Mouse (Mus musculus): Measurements from ENCODE around the gene Etv3. TPM values are rescaled to one million over a fixed set of nuclear protein-coding genes. Genes with fewer than 3 reads are reported as not detected.

The Etv3 gene
- total RNA-seq, 1 experiment = 8.8 TPM

- Histone ChIP-seq H3K36me3 (ENCODE audit: control insufficient read depth, insufficient read depth, low read length, poor library complexity, severe bottlenecking) (no peaks in the 10 kb centered on the region), H3K4me1 (ENCODE audit: control insufficient read depth in 2 of 2, insufficient read depth in 2 of 2, low read length in 2 of 2, poor library complexity in 1 of 2) (peaks cover 0 to 2% of the 10 kb centered on the region in 2 experiments; a peak in 1 of 4 replicates), H3K9me3 (ENCODE audit: control insufficient read depth, insufficient read depth, low read depth, low read length) (no peaks in the 10 kb centered on the region), H3K4me3 (ENCODE audit: insufficient read depth in 1 of 2, low read depth in 1 of 2, low read length in 2 of 2, poor library complexity in 1 of 2, severe bottlenecking in 1 of 2) (no peak overlapping the region), H3K9ac (ENCODE audit: insufficient read depth, low read depth, low read length, poor library complexity, severe bottlenecking) (no peak overlapping the region), H3K27ac (ENCODE audit: insufficient read depth, low read depth, low read length, poor library complexity, severe bottlenecking) (no peak overlapping the region)
- DNase-seq (ENCODE audit: low read depth, low spot score) = no peak
- TF ChIP-seq ZC3H11A (IDR thresholded peaks at IDR 0.05; ENCODE audit: borderline replicate concordance, low read depth, low read length) (no peak), HCFC1 (IDR thresholded peaks at IDR 0.05; ENCODE audit: borderline replicate concordance, insufficient read depth, low read length) (no peak), CHD2 (IDR thresholded peaks at IDR 0.05; ENCODE audit: low read depth, low read length) (no peak), ZNF384 (IDR thresholded peaks at IDR 0.05; ENCODE audit: low read depth, low read length) (no peak), MAFK (IDR thresholded peaks at IDR 0.05; ENCODE audit: insufficient read depth, low read depth, low read length) (no peak)
- in situ Hi-C loops (cut with MboI; ENCODE audit: low sequenced_read_pairs in 2 of 2, unreplicated experiment in 2 of 2) = loop anchor here in 1 of 2 experiments (25.0 kb wide), 1 partner anchor 285 kb away; no protein-coding TSS in a partner anchor
These were observed 3.4 kb upstream of the Etv3 start for GRCm38 (mm10) chr3:87521833-87522232.

- DNase-seq (ENCODE audit: low read depth, low spot score) = no peak
- in situ Hi-C loops (cut with MboI; ENCODE audit: low sequenced_read_pairs in 2 of 2, unreplicated experiment in 2 of 2) = loop anchor here in 1 of 2 experiments (25.0 kb wide), 1 partner anchor 286 kb away; no protein-coding TSS in a partner anchor
- TF ChIP-seq HCFC1 (IDR thresholded peaks at IDR 0.05; ENCODE audit: borderline replicate concordance, insufficient read depth, low read length) (no peak), CHD2 (IDR thresholded peaks at IDR 0.05; ENCODE audit: low read depth, low read length) (no peak), ZNF384 (IDR thresholded peaks at IDR 0.05; ENCODE audit: low read depth, low read length) (no peak), MAFK (IDR thresholded peaks at IDR 0.05; ENCODE audit: insufficient read depth, low read depth, low read length) (no peak), ZC3H11A (IDR thresholded peaks at IDR 0.05; ENCODE audit: borderline replicate concordance, low read depth, low read length) (no peak)
These were observed 1.5 kb upstream of the Etv3 start for GRCm38 (mm10) chr3:87523701-87524100.

DNA sequence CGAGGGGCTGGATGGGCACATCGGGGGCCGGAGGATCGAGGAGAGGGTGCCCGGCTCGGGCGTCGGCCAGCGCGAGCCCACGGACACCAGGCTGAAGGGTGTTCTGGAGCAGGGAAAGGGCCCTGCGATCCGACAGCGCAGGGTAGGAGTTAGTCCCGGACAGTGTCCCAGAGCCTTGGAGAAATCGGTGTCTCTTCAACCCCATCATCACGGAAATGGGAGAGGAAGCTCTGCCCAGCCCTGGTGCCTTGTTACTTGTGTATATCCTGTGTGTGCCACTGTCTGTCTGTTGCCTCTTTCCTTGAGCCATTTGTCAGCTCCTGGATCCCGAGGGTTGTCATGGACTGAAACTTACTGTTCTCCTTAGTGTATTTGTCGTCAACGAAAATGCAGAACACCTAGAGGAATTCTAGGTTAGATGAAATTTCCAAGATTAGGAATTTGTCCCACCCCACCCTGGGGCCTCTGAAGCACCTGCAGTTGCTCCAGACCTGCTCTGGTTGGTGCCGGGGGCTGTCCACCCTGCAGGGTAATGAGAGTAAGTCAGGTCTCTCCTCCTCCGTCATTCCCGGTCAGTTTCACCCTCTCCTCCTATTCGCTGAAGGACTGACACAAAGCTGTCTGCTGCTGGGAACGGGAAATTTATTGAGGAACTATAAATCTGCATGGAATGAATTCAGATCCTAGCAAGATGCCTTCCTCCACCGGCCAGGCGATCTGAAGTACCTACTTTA, 797 bp downstream of the Etv3 start:
- Histone ChIP-seq H3K4me1 (ENCODE audit: control insufficient read depth in 2 of 2, insufficient read depth in 2 of 2, low read length in 2 of 2, poor library complexity in 1 of 2) (peaks cover 0 to 2% of the 10 kb centered on the region in 2 experiments; a peak in 1 of 4 replicates), H3K36me3 (ENCODE audit: control insufficient read depth, insufficient read depth, low read length, poor library complexity, severe bottlenecking) (peaks cover 25% of the 10 kb centered on the region), H3K9me3 (ENCODE audit: control insufficient read depth, insufficient read depth, low read depth, low read length) (no peaks in the 10 kb centered on the region), H3K27ac (ENCODE audit: insufficient read depth, low read depth, low read length, poor library complexity, severe bottlenecking) (no peak overlapping the region), H3K9ac (ENCODE audit: insufficient read depth, low read depth, low read length, poor library complexity, severe bottlenecking) (peak overlapping the region; percentile 89), H3K4me3 (ENCODE audit: insufficient read depth in 1 of 2, low read depth in 1 of 2, low read length in 2 of 2, poor library complexity in 1 of 2, severe bottlenecking in 1 of 2) (peak overlapping the region; percentile 86 to 90)
- in situ Hi-C loops (cut with MboI; ENCODE audit: low sequenced_read_pairs in 2 of 2, unreplicated experiment in 2 of 2) = no loop called here
- no peak for TF ChIP-seq HCFC1 (IDR thresholded peaks at IDR 0.05; ENCODE audit: borderline replicate concordance, insufficient read depth, low read length)
- TF ChIP-seq ZC3H11A (IDR thresholded peaks at IDR 0.05; ENCODE audit: borderline replicate concordance, low read depth, low read length) = no peak
- no peak for TF ChIP-seq MAFK (IDR thresholded peaks at IDR 0.05; ENCODE audit: insufficient read depth, low read depth, low read length)
- TF ChIP-seq CHD2 (IDR thresholded peaks at IDR 0.05; ENCODE audit: low read depth, low read length) = no peak
- TF ChIP-seq ZNF384 (IDR thresholded peaks at IDR 0.05; ENCODE audit: low read depth, low read length) = no peak
- no peak for DNase-seq (ENCODE audit: low read depth, low spot score)

More at GRCm38 (mm10) chr3:87523701-87524100, 1.5 kb upstream of the Etv3 start:
- peaks cover 11% of the 10 kb centered on the region; the same call in 1 of the 2 replicates for H3K36me3 ChIP-seq (ENCODE audit: control insufficient read depth, insufficient read depth, low read length, poor library complexity, severe bottlenecking)
- no peak overlapping the region for H3K9ac ChIP-seq (ENCODE audit: insufficient read depth, low read depth, low read length, poor library complexity, severe bottlenecking)
- no peak overlapping the region for H3K4me3 ChIP-seq (ENCODE audit: insufficient read depth in 1 of 2, low read depth in 1 of 2, low read length in 2 of 2, poor library complexity in 1 of 2, severe bottlenecking in 1 of 2)
- peaks cover 0 to 2% of the 10 kb centered on the region in 2 experiments; a peak in 1 of 4 replicates for H3K4me1 ChIP-seq (ENCODE audit: control insufficient read depth in 2 of 2, insufficient read depth in 2 of 2, low read length in 2 of 2, poor library complexity in 1 of 2)
- H3K9me3 ChIP-seq (ENCODE audit: control insufficient read depth, insufficient read depth, low read depth, low read length) = no peaks in the 10 kb centered on the region
- H3K27ac ChIP-seq (ENCODE audit: insufficient read depth, low read depth, low read length, poor library complexity, severe bottlenecking) = no peak overlapping the region

DNA sequence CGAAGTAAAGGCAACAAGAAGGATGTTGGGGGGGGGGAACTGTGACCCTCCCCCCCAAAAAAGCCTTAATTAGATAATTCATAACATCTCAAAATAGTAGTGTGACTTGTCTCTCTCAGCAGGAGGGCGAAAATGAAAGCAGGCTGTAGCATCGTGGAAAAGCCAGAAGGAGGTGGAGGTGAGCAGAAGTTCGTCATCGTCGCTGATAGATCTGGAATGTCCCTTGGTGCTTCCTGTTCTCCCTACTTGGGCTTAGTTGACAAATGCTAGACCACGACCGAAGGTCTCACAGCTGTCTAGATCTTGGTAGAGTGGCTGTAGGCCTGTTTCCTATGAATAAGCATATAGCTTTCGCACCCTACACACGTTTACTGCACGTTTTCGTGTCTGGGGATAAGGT, 1.9 kb downstream of the Etv3 start:
- no peak overlapping the region for H3K4me3 ChIP-seq (ENCODE audit: insufficient read depth in 1 of 2, low read depth in 1 of 2, low read length in 2 of 2, poor library complexity in 1 of 2, severe bottlenecking in 1 of 2)
- H3K27ac ChIP-seq (ENCODE audit: insufficient read depth, low read depth, low read length, poor library complexity, severe bottlenecking) = no peak overlapping the region
- H3K9me3 ChIP-seq (ENCODE audit: control insufficient read depth, insufficient read depth, low read depth, low read length) = no peaks in the 10 kb centered on the region
- peaks cover 25% of the 10 kb centered on the region for H3K36me3 ChIP-seq (ENCODE audit: control insufficient read depth, insufficient read depth, low read length, poor library complexity, severe bottlenecking)
- no peak for DNase-seq (ENCODE audit: low read depth, low spot score)
- no peak for TF ChIP-seq HCFC1 (IDR thresholded peaks at IDR 0.05; ENCODE audit: borderline replicate concordance, insufficient read depth, low read length)
- TF ChIP-seq CHD2 (IDR thresholded peaks at IDR 0.05; ENCODE audit: low read depth, low read length) = no peak
- no peak for TF ChIP-seq ZNF384 (IDR thresholded peaks at IDR 0.05; ENCODE audit: low read depth, low read length)
- TF ChIP-seq ZC3H11A (IDR thresholded peaks at IDR 0.05; ENCODE audit: borderline replicate concordance, low read depth, low read length) = no peak
- no peak for TF ChIP-seq MAFK (IDR thresholded peaks at IDR 0.05; ENCODE audit: insufficient read depth, low read depth, low read length)
- peaks cover 0 to 2% of the 10 kb centered on the region in 2 experiments; a peak in 1 of 4 replicates for H3K4me1 ChIP-seq (ENCODE audit: control insufficient read depth in 2 of 2, insufficient read depth in 2 of 2, low read length in 2 of 2, poor library complexity in 1 of 2)
- no peak overlapping the region for H3K9ac ChIP-seq (ENCODE audit: insufficient read depth, low read depth, low read length, poor library complexity, severe bottlenecking)
- in situ Hi-C loops (cut with MboI; ENCODE audit: low sequenced_read_pairs in 2 of 2, unreplicated experiment in 2 of 2) = no loop called here
